Mouse (Mus musculus): ENCODE data around the gene B4galt4. TPM values are rescaled to one million over a fixed set of nuclear protein-coding genes. Genes with fewer than 3 reads are reported as not detected.
"Not testable (repeated sequence)": the region's sequence is repeated elsewhere in the genome, so short reads cannot be mapped to it uniquely, and the experiment has no call there.

The B4galt4 gene
- total RNA-seq, 2 experiments from 2014 or later: 1.8 TPM; not detected in 1

- ATAC-seq (replicated peaks; ENCODE audit: low FRiP score, low TSS enrichment, poor library complexity, severe bottlenecking): no peak
These were observed 21.4 kb downstream of the B4galt4 start for GRCm38 (mm10) chr16:38763508-38763907.

- ATAC-seq (replicated peaks; ENCODE audit: low FRiP score, low TSS enrichment, poor library complexity, severe bottlenecking): no peak
These were observed 24.6 kb downstream of the B4galt4 start for GRCm38 (mm10) chr16:38766671-38767070.

GRCm38 (mm10) chr16:38767761-38768160, 25.7 kb downstream of the B4galt4 start:
- ATAC-seq (replicated peaks; ENCODE audit: low FRiP score, low TSS enrichment, poor library complexity, severe bottlenecking): no peak

GRCm38 (mm10) chr16:38768386-38768785, 26.3 kb downstream of the B4galt4 start:
- no peak for ATAC-seq (replicated peaks; ENCODE audit: low FRiP score, low TSS enrichment, poor library complexity, severe bottlenecking)

GRCm38 (mm10) chr16:38769529-38769928, 27.5 kb downstream of the B4galt4 start:
- no peak for ATAC-seq (replicated peaks; ENCODE audit: low FRiP score, low TSS enrichment, poor library complexity, severe bottlenecking)

GRCm38 (mm10) chr16:38771145-38771544, 29.1 kb downstream of the B4galt4 start:
- ATAC-seq (replicated peaks; ENCODE audit: low FRiP score, low TSS enrichment, poor library complexity, severe bottlenecking): no peak

GRCm38 (mm10) chr16:38772906-38773496, 30.9 kb downstream of the B4galt4 start:
- no peak for ATAC-seq (replicated peaks; ENCODE audit: low FRiP score, low TSS enrichment, poor library complexity, severe bottlenecking)

GRCm38 (mm10) chr16:38774964-38775746, 33.1 kb downstream of the B4galt4 start:
- no peak for ATAC-seq (replicated peaks; ENCODE audit: low FRiP score, low TSS enrichment, poor library complexity, severe bottlenecking)

GRCm38 (mm10) chr16:38776342-38776741, 34.3 kb downstream of the B4galt4 start:
- ATAC-seq (replicated peaks; ENCODE audit: low FRiP score, low TSS enrichment, poor library complexity, severe bottlenecking): no peak

GRCm38 (mm10) chr16:38780960-38781572, 39.0 kb downstream of the B4galt4 start:
- ATAC-seq (replicated peaks; ENCODE audit: low FRiP score, low TSS enrichment, poor library complexity, severe bottlenecking): no peak

GRCm38 (mm10) chr16:38781946-38782345, 39.9 kb downstream of the B4galt4 start:
- no peak for ATAC-seq (replicated peaks; ENCODE audit: low FRiP score, low TSS enrichment, poor library complexity, severe bottlenecking)

- ATAC-seq (replicated peaks; ENCODE audit: low FRiP score, low TSS enrichment, poor library complexity, severe bottlenecking): no peak
These were observed 40.5 kb downstream of the B4galt4 start for GRCm38 (mm10) chr16:38782524-38783067.

- no peak for ATAC-seq (replicated peaks; ENCODE audit: low FRiP score, low TSS enrichment, poor library complexity, severe bottlenecking)
These were observed 43.2 kb downstream of the B4galt4 start for GRCm38 (mm10) chr16:38785301-38785700.

GRCm38 (mm10) chr16:38789016-38789415, 47.0 kb downstream of the B4galt4 start:
- ATAC-seq (replicated peaks; ENCODE audit: low FRiP score, low TSS enrichment, poor library complexity, severe bottlenecking): no peak

- ATAC-seq (replicated peaks; ENCODE audit: low FRiP score, low TSS enrichment, poor library complexity, severe bottlenecking): no peak
These were observed 47.9 kb downstream of the B4galt4 start for GRCm38 (mm10) chr16:38789966-38790365.

- ATAC-seq (replicated peaks; ENCODE audit: low FRiP score, low TSS enrichment, poor library complexity, severe bottlenecking): no peak
These were observed 51.1 kb downstream of the B4galt4 start for GRCm38 (mm10) chr16:38793120-38793519.

GRCm38 (mm10) chr16:38798957-38799450, 56.9 kb downstream of the B4galt4 start:
- ATAC-seq (replicated peaks; ENCODE audit: low FRiP score, low TSS enrichment, poor library complexity, severe bottlenecking): no peak

GRCm38 (mm10) chr16:38800091-38800490, 58.0 kb downstream of the B4galt4 start, which contains the start of gene Upk1b:
Gene Upk1b (minus strand): TSS chr16:38800328.
- ATAC-seq (replicated peaks; ENCODE audit: low FRiP score, low TSS enrichment, poor library complexity, severe bottlenecking): no peak

- not testable (repeated sequence) for ATAC-seq (replicated peaks; ENCODE audit: low FRiP score, low TSS enrichment, poor library complexity, severe bottlenecking)
These were observed 65.7 kb downstream of the B4galt4 start for GRCm38 (mm10) chr16:38807796-38808195.

GRCm38 (mm10) chr16:38810196-38810595, 68.1 kb downstream of the B4galt4 start:
- ATAC-seq (replicated peaks; ENCODE audit: low FRiP score, low TSS enrichment, poor library complexity, severe bottlenecking): no peak

Data from megakaryocyte-erythroid progenitor cell, adult 5-6 weeks (primary cell).